ENCODE assay signal across 8 mouse cellular contexts in genomic region chr10:60003213-60003752, GRCm38 (mm10). TPM values are rescaled to one million over a fixed set of nuclear protein-coding genes. Genes with fewer than 3 reads are reported as not detected.
A peak's percentile ranks its signal among the peaks of the same experiment; 100 is the strongest.
DNase-seq lines count a peak whose midpoint lies in the region; ATAC-seq and TF ChIP-seq lines count a peak whose summit lies in the region.

No protein-coding gene starts in this region.

- TF ChIP-seq EP300 in stomach, postnatal 0 days (optimal IDR thresholded peaks at IDR 0.05), result no peak

- no peaks in the 10 kb centered on the region for H3K27me3 ChIP-seq in testis, adult 2 months (ENCODE audit: control insufficient read depth, insufficient read depth, low read length)
- no peaks in the 10 kb centered on the region for H3K27me3 ChIP-seq in forebrain, embryonic 10.5 days (ENCODE audit: poor library complexity, severe bottlenecking)
- no peaks in the 10 kb centered on the region for H3K27me3 ChIP-seq in liver, embryonic 12.5 days (replicated peaks)
- H3K27me3 ChIP-seq in stomach, postnatal 0 days (ENCODE audit: control insufficient read depth, insufficient read depth, low read length), result no peaks in the 10 kb centered on the region

- H3K4me2 ChIP-seq in liver, embryonic 12.5 days, result peak overlapping the region; percentile 91
- H3K4me2 ChIP-seq in stomach, postnatal 0 days (replicated peaks; ENCODE audit: low read depth), result peak overlapping the region; percentile 50

- H3K4me1 ChIP-seq in testis, adult 2 months (ENCODE audit: control insufficient read depth, insufficient read depth, low read length), result peaks cover 2% of the 10 kb centered on the region
- H3K4me1 ChIP-seq in forebrain, embryonic 10.5 days, result peaks cover 29% of the 10 kb centered on the region
- H3K4me1 ChIP-seq in liver, embryonic 12.5 days, result peaks cover 53% of the 10 kb centered on the region
- H3K4me1 ChIP-seq in stomach, postnatal 0 days (replicated peaks; ENCODE audit: control insufficient read depth, insufficient read depth), result peaks cover 2% of the 10 kb centered on the region; the same call in 1 of the 2 replicates

- no peak for TF ChIP-seq CTCF in testis, adult 2 months (IDR thresholded peaks at IDR 0.05; ENCODE audit: control insufficient read depth, insufficient read depth, insufficient replicate concordance, low read depth, low read length)
- peak; percentile 34 for TF ChIP-seq CTCF in stomach, postnatal 0 days (IDR thresholded peaks at IDR 0.05; ENCODE audit: low read depth)

- WGBS in forebrain, embryonic 10.5 days, result under 1% methylated on average over 21 of the region's 21 CpGs
- WGBS in liver, embryonic 12.5 days (ENCODE audit: insufficient replicate concordance), result 1% methylated on average over 21 of the region's 21 CpGs
- under 1% methylated on average over 21 of the region's 21 CpGs for WGBS in stomach, postnatal 0 days

- no peaks in the 10 kb centered on the region for H3K9me3 ChIP-seq in forebrain, embryonic 10.5 days
- no peaks in the 10 kb centered on the region for H3K9me3 ChIP-seq in liver, embryonic 12.5 days (replicated peaks)
- H3K9me3 ChIP-seq in stomach, postnatal 0 days (ENCODE audit: control insufficient read depth, low read length), result no peaks in the 10 kb centered on the region

- peak overlapping the region; percentile 77 for H3K9ac ChIP-seq in liver, embryonic 12.5 days
- peak overlapping the region; percentile 60 for H3K9ac ChIP-seq in stomach, postnatal 0 days (ENCODE audit: low read length)

- no peak for TF ChIP-seq POLR2A in testis, adult 2 months (IDR thresholded peaks at IDR 0.05; ENCODE audit: control insufficient read depth, low read depth, low read length)

- ATAC-seq in liver, embryonic 12.5 days, result no peak
- no peak; the same call in none of the 2 replicates for ATAC-seq in stomach, postnatal 0 days (ENCODE audit: low FRiP score, low TSS enrichment)

- H3K36me3 ChIP-seq in testis, adult 2 months (ENCODE audit: control insufficient read depth, insufficient read depth, low read length), result no peaks in the 10 kb centered on the region; the same call in none of the 2 replicates
- peaks cover 34% of the 10 kb centered on the region for H3K36me3 ChIP-seq in forebrain, embryonic 10.5 days (replicated peaks)
- peaks cover 38% of the 10 kb centered on the region for H3K36me3 ChIP-seq in liver, embryonic 12.5 days
- peaks cover 6% of the 10 kb centered on the region; the same call in 1 of the 2 replicates for H3K36me3 ChIP-seq in stomach, postnatal 0 days (ENCODE audit: control insufficient read depth, insufficient read depth, low read length)

- H3K4me3 ChIP-seq in testis, adult 2 months (ENCODE audit: control insufficient read depth, low read depth, low read length), result peak overlapping the region; percentile 98
- H3K4me3 ChIP-seq in forebrain, embryonic 10.5 days, result peak overlapping the region; percentile 70
- peak overlapping the region; percentile 71 for H3K4me3 ChIP-seq in liver, embryonic 12.5 days
- H3K4me3 ChIP-seq in stomach, postnatal 0 days (ENCODE audit: low read depth, low read length), result peak overlapping the region; percentile 69

- H3K27ac ChIP-seq in testis, adult 2 months (ENCODE audit: control insufficient read depth, insufficient read depth, low read depth, low read length), result peak overlapping the region; percentile 87
- peak overlapping the region; percentile 96 for H3K27ac ChIP-seq in forebrain, embryonic 10.5 days
- H3K27ac ChIP-seq in liver, embryonic 12.5 days, result peak overlapping the region; percentile 98
- peak overlapping the region; percentile 98 for H3K27ac ChIP-seq in stomach, postnatal 0 days (replicated peaks)

- no peak for DNase-seq in testis, postnatal 14 days (ENCODE audit: low spot score)
- no peak for DNase-seq in forebrain, embryonic 10.5 days (ENCODE audit: extremely low spot score, low spot score)
- DNase-seq in stomach, postnatal 0 days (ENCODE audit: low spot score), result no peak
- no peak for DNase-seq in cerebellum, postnatal 25 days
- no peak for DNase-seq in right cerebral cortex, postnatal 36 days (ENCODE audit: low spot score in 2 of 2)
- no peak for DNase-seq in urinary bladder, postnatal 10 days (ENCODE audit: low spot score)

RNA-seq across cellular contexts. Expression of gene Anapc16, which starts 0.3 kb away (rescaled TPM):
- polyA plus RNA-seq in testis, adult 2 months (2012; rRNA removed), result 41.3 and 42.5 TPM in 2 replicates
- polyA plus RNA-seq in forebrain, embryonic 10.5 days (2016; fragmentation: Nextera tagmentation; extraction: Ambion mirVana), result 96.8 and 108 TPM in 2 replicates
- 55.3 and 63.1 TPM in 2 replicates for polyA plus RNA-seq in liver, embryonic 12.5 days (2016; fragmentation: Nextera tagmentation; extraction: Ambion mirVana)
- 76.8 and 86.4 TPM in 2 replicates for polyA plus RNA-seq in stomach, postnatal 0 days (2015; fragmentation: Nextera tagmentation; extraction: Ambion mirVana)

RNA-seq across cellular contexts. Expression of gene Ascc1, which starts 0.7 kb away (rescaled TPM):
- 97.0 and 99.2 TPM in 2 replicates for polyA plus RNA-seq in testis, adult 2 months (2012; rRNA removed)
- 33.5 and 34.7 TPM in 2 replicates for polyA plus RNA-seq in forebrain, embryonic 10.5 days (2016; fragmentation: Nextera tagmentation; extraction: Ambion mirVana)
- 22.6 and 23.4 TPM in 2 replicates for polyA plus RNA-seq in liver, embryonic 12.5 days (2016; fragmentation: Nextera tagmentation; extraction: Ambion mirVana)
- 29.0 and 31.6 TPM in 2 replicates for polyA plus RNA-seq in stomach, postnatal 0 days (2015; fragmentation: Nextera tagmentation; extraction: Ambion mirVana)

RNA-seq across cellular contexts. Expression of gene Ddit4, which starts 51.6 kb away (rescaled TPM):
- polyA plus RNA-seq in testis, adult 2 months (2012; rRNA removed), result 19.9 and 23.0 TPM in 2 replicates
- polyA plus RNA-seq in forebrain, embryonic 10.5 days (2016; fragmentation: Nextera tagmentation; extraction: Ambion mirVana), result 32.7 and 35.3 TPM in 2 replicates
- 5.4 and 6.9 TPM in 2 replicates for polyA plus RNA-seq in liver, embryonic 12.5 days (2016; fragmentation: Nextera tagmentation; extraction: Ambion mirVana)
- polyA plus RNA-seq in stomach, postnatal 0 days (2015; fragmentation: Nextera tagmentation; extraction: Ambion mirVana), result 12.4 and 17.3 TPM in 2 replicates
